Mouse (Mus musculus) CH12.LX (cell line): ENCODE measurements at regions not wholly inside any gene's neighbourhood (a gene's known extent, or its start where the extent isn't known, plus 50 kb on each side); places are given as distances from the start of the nearest gene placed in this dataset.

Experiments used
- BHLHE40 ChIP-seq: IDR thresholded peaks from 2 replicates; pipeline ENCODE4 v1.6.1; 2011; ENCODE audit warnings: mild to moderate bottlenecking, low read depth, low read length, improper control_type of control experiment
- CHD1 ChIP-seq: IDR thresholded peaks from 2 replicates; pipeline ENCODE4 v1.6.1; 2012; ENCODE audit warnings: low read depth, low read length, improper control_type of control experiment, inconsistent platforms
- CTCF ChIP-seq, 2 experiments: IDR thresholded peaks in 1 of 2; conservative IDR thresholded peaks in 1 of 2; 2 replicates each; pipeline ENCODE4 v1.5.1; 2011 to 2012; ENCODE audit warnings: low read depth in 2 of 2, low read length in 2 of 2, improper control_type of control experiment in 1 of 2, inconsistent platforms in 1 of 2, mild to moderate bottlenecking in 1 of 2, moderate library complexity in 1 of 2
- E2F4 ChIP-seq: IDR thresholded peaks from 2 replicates; pipeline ENCODE4 v1.6.1; 2011; ENCODE audit warnings: low read depth, low read length, improper control_type of control experiment; ENCODE audit not compliant: insufficient replicate concordance
- ELF1 ChIP-seq: IDR thresholded peaks from 2 replicates; pipeline ENCODE4 v1.6.1; 2014; ENCODE audit warnings: low read depth, mild to moderate bottlenecking, inconsistent platforms, low read length, improper control_type of control experiment
- EP300 ChIP-seq: IDR thresholded peaks from 2 replicates; pipeline ENCODE4 v1.6.1; 2011; ENCODE audit warnings: low read length, improper control_type of control experiment
- ETS1 ChIP-seq: conservative IDR thresholded peaks from 2 replicates; pipeline ENCODE4 v1.6.1; 2012; ENCODE audit warnings: low read depth, mild to moderate bottlenecking, inconsistent platforms, low read length, improper control_type of control experiment, moderate library complexity
- GABPA ChIP-seq: IDR thresholded peaks from 2 replicates; pipeline ENCODE4 v1.6.1; 2012; ENCODE audit warnings: low read depth, low read length, improper control_type of control experiment, inconsistent platforms; ENCODE audit not compliant: insufficient replicate concordance
- MAFK ChIP-seq: IDR thresholded peaks from 2 replicates; pipeline ENCODE4 v1.6.1; 2011; ENCODE audit warnings: low read length, improper control_type of control experiment; ENCODE audit not compliant: insufficient replicate concordance
- MYC ChIP-seq: IDR thresholded peaks from 2 replicates; pipeline ENCODE4 v1.6.1; 2011; ENCODE audit warnings: low read depth, mild to moderate bottlenecking, improper control_type of control experiment, low read length
- POLR2A ChIP-seq: IDR thresholded peaks from 2 replicates; pipeline ENCODE4 v1.6.1; 2011; ENCODE audit warnings: low read depth, mild to moderate bottlenecking, improper control_type of control experiment, low read length
- RCOR1 ChIP-seq: conservative IDR thresholded peaks from 2 replicates; pipeline ENCODE4 v1.6.1; 2012; ENCODE audit warnings: low read depth, mild to moderate bottlenecking, inconsistent platforms, low read length, improper control_type of control experiment
- USF1 ChIP-seq: IDR thresholded peaks from 2 replicates; pipeline ENCODE4 v1.6.1; 2014; ENCODE audit warnings: low read depth, mild to moderate bottlenecking, inconsistent platforms, low read length, improper control_type of control experiment
- ZNF384 ChIP-seq: IDR thresholded peaks from 2 replicates; pipeline ENCODE4 v1.6.1; 2012; ENCODE audit warnings: low read depth, low read length, improper control_type of control experiment, inconsistent platforms

DNA sequence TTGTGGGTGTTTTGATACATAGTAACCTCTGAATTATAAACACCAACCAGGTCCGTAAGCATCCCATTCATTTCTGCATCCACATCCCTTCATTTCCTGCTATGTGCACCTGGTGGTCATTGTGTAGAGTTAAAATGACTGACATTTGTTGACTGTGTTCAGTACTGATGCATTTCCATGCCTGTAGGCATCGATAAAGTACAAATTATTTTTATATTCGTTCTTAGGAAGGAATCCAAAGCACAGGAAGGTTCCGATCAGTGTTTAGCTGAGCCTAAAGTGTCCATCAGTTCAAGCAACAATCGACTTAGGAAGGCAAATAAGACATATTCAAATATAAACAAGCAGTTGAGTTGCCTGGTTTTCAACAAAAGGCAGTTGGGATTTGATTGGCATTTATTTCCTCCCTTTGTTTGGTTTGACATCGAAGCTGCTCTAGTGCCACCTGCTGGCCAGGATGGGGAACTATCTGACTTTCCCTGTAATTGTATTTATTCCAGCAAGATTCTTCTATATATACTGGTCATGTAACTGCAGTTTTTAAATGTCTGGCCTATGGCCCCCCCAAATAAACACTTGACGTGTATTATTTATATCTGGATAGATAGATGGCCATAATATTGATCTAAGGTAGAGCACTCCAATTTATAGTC lies 64.6 kb upstream of the Osbpl8 start:
- TF ChIP-seq CHD1 (no peak), MYC (no peak), CTCF (conservative IDR thresholded peaks at IDR 0.05 in 1 of 2, IDR thresholded peaks at IDR 0.05 in 1 of 2; ENCODE audit: low read depth in 2 of 2, low read length in 2 of 2) (peak; percentile 85 to 93), USF1 (no peak), POLR2A (no peak), ELF1 (no peak), MAFK (no peak), EP300 (no peak), ETS1 (no peak), E2F4 (no peak), BHLHE40 (no peak), GABPA (no peak), ZNF384 (no peak), RCOR1 (no peak)
